Mouse (Mus musculus) kidney, adult 18-20 months (tissue): Measurements from ENCODE around the gene Rbm20.
A peak's percentile ranks its signal among the peaks of the same experiment; 100 is the strongest.

ENCODE experiments used
- DNase-seq: peaks from one replicate; pipeline ENCODE4 v3.0.0; 2021

The Rbm20 gene

DNA sequence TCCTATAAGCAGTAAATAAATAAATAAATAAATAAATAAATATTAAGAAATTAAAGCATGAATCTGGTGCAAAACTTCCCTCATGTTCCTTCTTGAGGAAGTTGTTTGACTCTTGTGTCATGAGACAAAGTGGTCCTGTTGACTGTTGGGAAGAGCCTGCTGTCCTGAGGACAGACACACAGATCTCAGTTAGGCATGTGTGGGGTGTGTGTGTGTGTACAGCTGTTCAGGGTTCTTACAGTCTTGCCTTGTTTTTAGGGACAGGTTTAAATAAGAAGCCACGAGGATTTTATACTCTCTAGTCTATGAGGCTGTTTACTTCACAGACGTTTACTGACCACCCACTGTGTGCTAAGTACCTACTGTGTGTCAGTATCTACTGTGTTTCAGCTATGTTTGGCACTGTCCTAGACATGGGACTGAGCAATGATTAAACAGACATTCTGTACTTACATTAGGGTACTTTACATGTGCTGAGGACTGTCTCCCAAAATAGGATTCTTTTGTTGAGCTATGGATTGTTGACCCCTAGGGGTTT lies 81.8 kb downstream of the Rbm20 start:
- DNase-seq = no peak

DNA sequence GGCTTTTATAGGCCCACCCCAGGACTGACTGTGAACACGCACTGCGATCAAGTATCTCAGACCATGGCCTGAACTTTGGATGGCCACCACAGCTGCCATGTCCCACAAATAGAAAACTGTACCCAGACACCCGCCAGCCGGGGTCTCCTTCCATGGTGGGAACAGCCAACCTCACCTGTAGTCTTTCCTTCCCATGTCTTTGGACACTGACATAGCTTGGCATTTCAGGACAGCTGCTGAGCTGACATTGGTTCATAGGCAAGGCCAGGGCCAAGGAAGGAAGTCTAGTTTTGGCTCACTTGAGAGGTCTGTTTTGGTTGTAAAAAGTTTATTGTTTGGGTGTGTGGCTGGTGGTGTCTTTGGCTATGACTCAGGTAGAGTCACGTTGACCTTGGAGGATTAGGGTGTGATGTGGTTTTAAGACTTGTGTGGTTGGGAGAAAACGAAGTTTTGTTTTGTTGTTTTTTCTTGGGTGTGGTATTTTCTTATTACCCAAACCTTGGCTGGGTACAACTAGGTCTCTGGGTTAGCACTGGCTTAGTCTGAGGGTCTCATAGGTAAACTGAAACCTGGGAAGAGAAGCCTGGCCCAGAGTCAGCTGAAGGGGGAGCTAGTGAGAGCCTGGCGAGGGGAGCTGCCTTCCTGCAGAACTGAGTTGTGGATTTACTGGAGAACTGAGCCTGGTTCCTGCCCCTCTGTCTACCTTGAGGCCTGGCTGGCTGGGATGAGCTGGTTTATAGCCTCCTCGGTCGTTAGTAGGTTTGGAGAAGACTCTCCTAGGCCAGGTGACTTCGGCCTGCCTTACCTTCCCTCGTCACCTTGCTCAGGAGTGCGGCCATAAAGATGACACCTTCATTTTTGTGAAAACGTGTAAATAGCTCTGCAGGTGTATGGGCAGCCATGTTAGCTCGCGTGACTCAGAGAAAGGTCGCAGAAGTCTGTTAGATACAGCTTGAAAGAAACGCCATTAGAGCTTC lies 83.3 kb downstream of the Rbm20 start:
- DNase-seq = no peak

DNA sequence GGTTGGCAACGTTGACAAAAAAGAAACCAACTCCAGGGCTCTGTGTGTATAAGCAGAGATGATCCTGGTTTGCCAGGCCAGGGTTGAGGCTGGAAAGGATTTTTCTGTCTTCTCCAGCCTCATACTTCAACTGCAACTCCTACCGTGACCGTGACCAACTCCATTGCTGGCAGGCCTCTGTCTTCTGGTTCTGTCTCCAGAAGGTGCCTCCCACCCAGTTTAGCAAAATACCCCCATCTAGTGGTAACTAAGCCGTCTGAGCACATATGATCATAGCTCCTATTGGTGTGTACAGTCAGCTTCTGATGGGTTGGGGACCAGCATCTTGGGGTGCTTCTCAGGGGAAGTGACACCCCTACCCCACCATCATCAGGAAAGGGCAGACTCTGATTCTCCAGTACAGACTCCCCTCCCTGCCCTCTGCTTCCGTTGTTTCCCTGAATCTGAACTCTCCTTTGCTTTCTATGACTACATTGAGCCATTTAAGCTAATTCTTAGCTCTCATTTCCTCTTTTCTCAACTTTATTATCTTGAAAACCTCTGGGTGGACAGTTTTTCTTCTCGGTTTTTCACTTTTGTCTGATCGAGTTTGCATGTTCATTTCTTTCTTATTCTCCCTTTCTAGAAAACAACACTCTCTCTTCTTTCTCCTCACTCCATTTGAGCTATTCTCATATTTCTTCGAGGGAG lies 85.8 kb downstream of the Rbm20 start:
- no peak for DNase-seq

DNA sequence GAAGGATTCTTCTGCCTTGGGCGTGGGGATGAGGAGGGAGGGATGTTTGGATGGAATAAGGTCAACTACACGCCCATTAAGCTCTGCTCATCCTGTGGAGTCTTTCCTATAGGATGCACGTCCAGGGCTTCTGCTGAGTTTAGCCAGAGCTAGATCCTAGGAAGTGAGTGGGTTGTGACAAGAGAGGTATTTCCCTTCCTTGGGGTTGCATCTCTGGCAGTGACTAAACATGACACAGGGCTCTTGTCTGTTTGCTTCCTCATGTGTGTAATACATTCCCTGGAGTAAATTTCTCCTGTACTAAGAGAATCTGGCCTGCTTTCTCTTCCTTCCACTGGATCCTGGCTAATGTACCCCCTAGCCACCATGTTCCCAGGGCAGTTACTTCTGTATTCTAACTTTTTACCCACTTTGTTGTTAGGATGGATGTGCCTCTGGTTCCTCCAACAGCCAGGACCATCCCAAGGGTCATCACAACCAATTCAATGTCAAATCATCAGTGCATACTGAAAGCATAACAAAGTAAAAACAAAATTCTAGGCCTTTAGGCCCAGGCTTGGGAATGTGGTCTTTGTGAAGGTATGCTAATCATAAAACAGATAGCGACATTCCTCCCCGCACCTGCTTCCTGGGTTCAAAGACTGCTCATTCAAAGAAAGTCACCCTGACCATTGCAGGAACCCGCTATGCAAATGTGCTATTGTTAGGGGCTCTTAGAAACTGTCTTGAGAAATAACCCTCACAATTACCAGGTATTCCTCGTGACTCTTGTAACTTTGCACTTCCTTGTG lies 87.8 kb downstream of the Rbm20 start:
- no peak for DNase-seq

DNA sequence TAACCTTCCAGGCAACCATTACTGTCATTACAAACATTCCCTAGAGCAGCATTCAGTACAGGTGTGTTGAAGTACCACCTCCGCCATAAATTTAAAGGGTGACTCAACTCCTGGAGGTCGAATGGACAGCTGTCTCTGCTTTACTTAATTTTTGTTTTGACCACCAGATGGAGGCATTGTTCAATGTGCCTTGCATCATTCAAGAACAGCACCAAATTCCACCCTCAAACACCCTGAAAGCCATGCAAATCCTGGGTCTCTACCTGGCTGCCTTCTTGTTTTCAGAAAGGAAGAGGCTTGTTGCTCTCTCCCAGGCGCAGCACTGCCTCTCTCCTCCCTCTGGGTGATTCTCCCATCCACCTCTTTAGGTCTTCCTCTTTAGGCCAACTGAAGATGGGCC lies 91.4 kb downstream of the Rbm20 start:
- DNase-seq = no peak

DNA sequence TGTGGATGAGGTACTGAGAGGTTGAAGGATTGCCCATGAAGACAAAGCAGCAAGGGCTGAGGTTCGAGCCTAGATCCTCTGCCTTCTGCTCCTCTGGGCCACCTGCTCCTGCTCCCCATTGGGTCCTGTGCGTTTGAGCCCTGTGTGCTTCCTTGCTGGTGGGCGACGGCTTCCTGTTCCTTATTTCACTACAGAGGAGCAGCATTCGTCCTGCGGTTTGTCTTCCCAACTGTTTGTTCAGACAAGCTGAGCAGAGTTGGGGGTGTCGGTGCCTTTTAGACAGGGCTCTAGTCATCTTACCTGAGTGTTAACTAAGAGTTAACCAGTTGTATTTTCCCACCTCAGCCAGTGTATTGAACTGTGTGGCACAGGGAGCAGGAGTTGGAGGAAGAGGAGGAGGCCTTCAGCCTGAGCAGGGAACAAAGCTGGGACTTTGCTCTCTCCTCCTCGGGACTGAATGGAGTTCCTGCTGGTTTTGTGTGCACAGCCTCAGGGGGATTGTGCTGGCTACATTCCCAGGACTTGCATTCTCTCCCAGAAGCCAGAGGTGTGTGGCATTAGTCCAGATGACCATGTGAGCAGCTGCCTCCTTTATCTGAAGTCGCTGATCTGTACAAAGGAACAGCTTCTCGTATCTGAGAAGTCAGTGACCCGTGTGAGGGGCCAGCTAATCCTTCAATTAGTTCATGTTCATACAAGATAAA lies 97.0 kb downstream of the Rbm20 start:
- DNase-seq = peak; percentile 81

DNA sequence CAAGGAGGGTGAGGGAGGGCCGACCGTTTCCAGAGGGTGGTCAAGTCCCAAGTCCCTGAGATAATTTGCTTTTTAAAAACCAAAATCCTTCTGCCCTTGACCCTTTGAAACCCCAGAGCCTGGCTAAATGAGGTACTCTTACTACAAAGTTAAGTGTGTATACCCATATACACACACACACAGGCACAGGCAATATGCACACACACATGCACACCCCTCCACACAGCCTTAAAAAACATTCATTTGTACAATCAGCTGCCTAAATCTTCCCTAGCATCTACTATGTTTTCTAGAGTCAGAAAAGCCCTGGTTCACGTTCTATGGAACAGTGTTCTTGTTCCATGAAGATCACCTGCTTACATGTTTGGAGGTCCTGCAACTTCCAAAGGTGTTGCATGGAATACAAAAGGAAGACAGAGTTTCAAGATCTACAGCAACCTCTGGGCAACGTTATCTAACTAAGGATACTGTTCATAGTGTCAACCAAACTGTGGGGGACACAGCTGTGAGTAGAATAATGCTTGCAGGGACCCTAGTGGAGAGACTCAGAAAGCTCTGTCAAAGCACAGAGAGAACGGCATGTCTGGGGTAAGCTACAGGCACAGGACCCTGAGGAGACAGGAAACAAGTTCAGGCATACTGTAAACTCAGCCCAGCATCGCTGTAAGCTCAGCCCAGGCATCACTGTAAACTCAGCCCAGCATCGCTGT lies 97.7 kb downstream of the Rbm20 start:
- DNase-seq = no peak

DNA sequence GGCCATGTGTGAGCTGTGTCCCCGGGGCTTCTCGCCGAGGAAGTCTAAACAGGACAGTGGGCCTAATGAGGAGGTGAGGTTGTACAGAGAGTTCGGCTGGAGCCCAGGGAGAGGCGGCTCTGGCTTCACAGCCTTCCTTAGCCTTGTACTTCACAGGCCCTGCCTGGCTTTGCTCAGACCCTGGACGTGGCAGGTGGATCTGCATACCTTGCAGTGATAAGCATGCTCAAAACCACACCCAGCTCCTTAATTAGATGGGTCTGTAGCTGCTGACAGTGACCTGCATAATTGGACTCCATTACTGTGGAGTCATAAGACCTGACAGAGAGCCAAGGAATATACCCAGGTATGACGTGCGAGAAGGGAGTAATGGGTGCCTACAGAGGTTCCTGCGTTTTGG lies 102.3 kb downstream of the Rbm20 start:
- DNase-seq = no peak

DNA sequence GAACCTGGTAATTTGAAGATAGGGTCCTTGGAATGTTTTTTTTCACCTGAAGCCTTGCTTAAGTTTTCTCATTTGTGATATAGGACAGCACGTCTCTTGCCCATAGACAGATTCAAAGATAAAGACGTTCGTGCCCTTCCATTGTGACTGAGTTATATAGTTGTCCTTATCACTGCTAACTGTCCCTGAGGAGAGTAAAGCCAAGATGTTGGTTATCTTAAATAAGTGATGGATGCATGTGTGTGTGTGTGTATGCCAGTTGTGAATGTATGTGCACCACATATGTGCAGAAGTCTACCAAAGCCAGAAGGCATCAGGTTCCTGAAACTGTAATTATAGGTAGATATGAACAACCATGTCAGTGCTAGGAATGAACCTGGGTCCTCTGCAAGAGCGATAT lies 102.7 kb downstream of the Rbm20 start:
- DNase-seq = no peak

DNA sequence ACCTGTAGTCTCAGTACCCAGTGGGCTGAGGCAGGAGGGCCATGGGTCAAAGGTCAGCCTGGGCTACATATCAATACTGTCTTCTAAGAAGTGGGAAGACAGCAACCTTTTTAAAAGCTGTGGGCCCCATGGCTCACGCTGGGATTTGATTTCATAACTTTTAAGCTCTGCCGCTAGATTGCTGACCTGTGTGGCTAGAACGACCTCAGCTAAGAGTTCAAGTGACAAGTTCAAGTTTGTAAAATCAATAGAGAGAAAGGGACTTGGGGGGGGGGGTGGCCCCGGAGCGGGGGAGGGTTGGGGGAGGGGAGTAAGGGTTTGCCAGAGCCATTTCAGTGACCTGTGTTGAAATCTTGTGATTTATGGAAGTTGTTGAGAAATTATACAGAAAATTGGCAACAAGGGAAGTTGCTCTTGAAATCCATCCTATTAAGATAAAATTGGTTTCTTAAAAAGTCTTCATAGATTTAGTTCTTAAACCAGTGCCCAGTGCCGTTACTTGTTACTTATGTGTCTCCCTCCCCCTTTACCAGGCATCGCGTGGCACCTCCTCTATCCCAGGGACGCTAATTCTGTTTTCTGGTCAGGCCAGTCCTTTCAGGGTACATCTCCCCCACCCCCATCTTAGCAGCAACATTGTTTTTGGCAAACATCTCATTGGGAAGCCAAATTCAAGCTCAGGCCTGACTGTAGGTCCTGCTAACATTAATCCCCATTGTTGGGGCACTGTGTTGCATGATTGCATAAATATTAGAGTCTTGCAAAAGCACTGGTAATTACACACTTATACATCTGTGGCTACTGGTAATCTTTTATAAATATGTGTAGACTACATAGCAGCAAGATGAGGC lies 103.9 kb downstream of the Rbm20 start:
- DNase-seq = no peak

DNA sequence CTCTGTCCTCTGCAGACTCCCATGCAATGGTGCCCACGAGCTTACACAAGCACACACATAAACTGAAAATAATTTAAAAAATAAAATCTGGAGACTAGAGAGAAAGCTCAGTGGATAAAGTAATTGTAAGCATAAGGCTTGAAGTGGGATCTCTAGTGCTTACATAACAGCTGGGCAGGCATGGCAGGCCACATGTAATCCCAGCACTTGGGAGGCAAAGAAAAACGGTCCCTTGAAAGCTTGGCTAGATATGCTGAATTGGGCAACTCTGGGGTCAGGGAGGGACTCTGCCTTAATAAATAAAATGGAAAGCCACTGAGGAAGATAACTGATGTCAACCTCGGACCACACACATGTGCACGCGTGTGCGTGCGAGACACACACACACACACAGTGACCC lies 104.7 kb downstream of the Rbm20 start:
- no peak for DNase-seq

DNA sequence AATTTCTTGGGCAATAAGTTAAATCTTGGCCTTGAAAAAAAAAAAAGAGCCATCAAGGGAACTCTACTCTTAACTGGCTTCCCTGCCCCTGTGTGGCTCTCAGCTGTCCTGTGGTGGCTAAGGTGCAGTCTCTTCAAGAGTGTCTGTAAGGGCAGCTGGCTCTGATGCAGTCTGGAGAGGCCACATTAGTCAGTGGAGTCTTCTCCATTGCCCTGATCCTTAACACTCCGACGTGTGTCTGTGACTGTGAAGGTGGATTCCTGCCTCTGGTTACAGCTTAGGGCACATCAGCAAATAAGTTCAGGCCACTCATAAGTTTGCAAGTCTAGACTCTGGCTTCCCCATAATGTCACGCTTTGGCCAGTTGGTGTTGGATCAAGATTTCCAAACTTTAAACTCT lies 108.2 kb downstream of the Rbm20 start:
- DNase-seq = no peak

DNA sequence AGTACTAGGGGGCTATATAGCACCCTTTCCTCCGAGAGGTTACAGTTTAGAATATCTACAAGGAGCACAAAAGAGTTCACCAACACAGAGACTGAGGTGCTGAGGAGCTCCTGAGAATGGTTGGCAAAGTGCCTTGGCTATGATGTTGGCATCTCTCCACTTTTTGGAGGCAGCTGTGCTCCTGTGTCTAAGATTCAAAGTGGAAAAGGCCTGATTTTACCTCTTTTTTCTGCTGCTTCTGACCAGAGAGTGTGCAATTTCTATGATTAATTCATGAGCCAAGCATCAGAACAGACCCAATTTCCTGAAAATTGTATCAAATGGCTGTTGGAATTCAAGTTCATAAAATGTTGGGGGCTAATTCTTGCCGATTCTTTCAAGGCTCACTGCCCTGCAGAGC lies 109.1 kb downstream of the Rbm20 start:
- DNase-seq = no peak

DNA sequence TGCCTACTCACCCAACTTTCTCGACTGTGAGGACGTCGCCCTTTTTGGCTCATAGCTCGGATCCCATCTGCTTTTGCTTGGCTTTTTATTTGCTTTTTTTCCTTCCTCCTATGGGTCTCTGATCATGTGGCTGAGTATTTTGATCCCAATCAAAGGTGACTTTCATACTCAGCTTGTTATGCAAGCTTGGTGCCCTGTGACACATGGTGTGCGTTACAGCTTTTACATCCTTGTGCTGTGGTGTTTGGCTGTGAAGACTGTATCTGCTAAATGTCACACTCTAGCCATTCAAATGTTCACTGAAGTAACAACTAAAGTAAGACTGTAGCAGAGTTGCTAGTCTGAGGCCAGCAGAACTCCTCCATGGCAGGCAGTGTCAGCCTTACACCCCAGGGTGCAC lies 109.7 kb downstream of the Rbm20 start:
- DNase-seq = no peak

DNA sequence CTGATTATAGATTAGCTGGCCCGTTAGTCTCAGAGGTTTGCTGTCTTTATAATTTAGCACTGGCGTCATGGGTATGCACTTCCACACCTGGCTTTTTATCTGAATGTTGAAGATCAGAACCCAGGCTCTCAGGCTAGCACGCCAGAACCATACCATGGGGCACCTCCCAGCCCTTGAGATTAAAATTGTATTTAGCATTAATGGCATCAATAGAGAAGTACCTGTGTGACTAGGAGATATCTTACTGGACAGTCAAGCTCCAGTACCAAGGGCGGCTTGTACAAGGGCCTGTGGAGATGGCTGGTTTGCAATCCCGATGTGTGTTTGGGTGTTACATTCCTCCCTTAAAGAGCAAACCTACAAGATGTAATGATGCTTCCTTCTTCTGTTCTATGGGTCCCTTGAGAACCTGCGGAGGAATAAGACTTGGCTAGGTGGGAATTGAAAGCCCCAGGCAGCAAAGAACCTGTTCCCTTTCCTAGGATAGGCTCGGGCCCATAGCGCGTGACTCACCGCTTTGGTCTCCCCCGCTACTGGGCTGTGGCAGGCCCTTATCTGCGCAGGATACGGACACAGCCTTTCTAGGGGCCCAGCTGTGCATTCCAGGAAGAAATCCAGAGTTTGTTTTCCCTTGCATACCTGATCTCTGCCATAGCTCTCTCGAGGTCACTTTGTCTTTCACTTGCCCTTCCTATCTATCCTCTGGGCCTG lies 111.7 kb downstream of the Rbm20 start:
- no peak for DNase-seq

DNA sequence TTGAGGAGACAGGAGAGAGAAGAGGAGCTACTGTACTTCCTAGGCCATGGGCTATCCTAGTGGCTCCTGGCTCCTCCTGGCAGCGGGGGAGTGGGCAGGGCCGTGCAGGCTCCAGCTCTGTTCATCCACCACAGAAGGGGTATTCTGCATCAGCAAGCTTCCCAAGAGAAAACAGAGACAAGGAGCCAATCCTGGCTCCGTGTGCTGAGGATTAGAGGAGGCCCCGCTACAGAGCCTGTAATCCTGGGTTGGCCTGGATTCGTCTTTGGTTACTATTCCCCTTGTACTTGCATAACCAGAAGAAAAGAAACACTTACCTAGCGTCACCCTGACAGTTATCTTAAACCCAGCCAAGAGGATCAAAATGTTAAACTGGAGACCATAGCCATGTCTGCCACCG lies 112.5 kb downstream of the Rbm20 start:
- no peak for DNase-seq

DNA sequence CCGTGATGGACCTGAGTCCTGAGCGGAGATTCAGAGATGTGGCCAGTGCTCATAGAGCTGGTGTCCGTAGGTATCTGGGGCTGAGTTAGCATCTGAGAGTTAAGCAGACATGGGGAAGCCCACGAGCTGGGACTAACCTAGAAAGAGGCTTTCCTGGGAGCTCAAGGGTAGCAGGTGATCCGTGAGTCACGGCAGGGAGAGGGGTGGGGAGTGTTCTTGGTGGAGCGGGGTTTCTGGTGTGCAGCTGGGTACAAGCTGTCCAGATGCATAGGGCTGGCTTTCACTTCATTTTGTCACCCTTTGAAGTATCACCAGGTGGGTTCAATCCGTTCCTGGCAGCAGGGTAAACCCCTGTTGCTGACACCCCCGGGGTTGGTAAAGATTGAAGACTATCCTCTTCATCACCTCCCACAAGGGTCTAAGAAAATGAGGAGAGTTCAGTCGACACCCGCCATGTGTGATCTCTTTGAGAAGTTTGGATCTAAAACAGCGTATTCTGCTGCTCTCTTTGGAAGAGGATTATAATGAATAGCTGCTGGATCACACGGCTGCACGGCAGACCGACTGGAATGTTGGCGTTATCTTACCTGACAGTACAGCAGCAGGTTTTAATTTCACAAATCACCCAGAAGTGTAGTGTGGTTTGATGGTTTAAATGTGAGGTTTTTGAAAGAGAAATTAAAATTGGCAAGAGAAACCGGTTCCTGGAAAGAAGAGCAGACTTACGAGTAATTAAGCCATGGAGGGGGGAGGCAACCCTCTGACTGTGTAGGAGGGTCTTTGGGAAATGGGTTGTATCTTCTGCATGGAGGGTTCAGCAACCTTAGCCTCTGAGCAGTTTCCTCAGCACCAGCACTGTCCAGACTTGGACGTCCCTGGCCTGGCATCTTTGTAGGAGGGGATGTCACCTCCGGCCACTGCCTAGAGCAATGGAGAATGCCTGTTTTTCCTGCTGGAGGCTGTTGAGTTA lies 114.9 kb downstream of the Rbm20 start:
- DNase-seq = no peak

DNA sequence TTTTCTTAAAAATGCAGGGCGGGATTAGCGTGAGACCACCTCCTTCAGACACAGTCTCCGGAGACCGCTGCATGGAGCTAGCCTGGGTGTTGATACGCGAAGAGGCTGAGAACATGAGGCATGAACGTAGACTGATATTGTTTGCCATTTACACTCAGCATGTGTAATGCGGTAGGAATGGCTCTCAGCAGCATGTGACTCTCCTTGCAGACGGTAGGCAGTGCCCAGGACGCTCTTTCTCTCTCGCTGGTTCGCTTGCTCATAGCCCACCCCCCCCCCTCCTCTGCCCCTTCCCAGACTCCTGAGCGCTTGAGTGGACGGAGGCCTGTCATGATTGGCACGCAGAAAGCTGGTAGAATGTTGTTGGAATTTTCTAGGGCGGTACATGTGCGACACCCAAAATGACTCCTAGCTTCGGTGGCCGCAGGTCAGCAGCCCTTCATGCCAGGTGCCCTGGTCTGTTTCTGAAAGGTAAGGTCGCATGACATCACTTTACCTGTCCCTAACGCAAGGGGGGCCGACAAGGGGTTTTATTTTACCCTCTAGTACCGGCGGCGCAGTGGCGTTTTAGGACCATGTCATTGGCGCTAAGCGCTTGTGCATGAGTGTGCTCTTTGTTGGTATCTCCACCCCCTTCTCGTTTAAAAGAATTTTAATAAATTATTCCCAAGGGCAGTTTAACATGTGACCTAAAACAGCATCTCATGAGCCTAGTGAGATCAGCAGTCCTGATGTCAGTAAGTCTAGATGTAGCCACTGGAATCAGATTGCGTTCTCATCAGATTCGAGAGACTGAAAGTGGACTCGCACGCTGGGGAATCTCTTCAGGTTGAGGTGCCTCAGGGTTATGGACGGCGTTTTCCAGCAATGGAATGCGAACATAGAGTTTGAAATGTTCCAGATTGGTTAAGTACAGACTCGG lies 116.1 kb downstream of the Rbm20 start:
- DNase-seq = peak; percentile 38
